8 mouse cellular contexts compared by ENCODE assay signal in genomic region chr17:80290074-80290657, GRCm38 (mm10). TPM values are rescaled to one million over a fixed set of nuclear protein-coding genes. Genes with fewer than 3 reads are reported as not detected.
DNase-seq lines count a peak whose midpoint lies in the region; ATAC-seq lines count a peak whose summit lies in the region.

Gene Morn2, plus strand, starts transcription at chr17:80290203.
Gene Dhx57, minus strand, starts transcription at chr17:80290476.

- H3K9ac ChIP-seq in hindbrain, embryonic 13.5 days, result peak within 1 kb of the TSS; percentile 92

- peak within 1 kb of the TSS; percentile 90 for H3K4me3 ChIP-seq in hindbrain, embryonic 13.5 days

- H3K27ac ChIP-seq in hindbrain, embryonic 13.5 days, result peak within 1 kb of the TSS; percentile 94

- peaks cover 15% of the 10 kb centered on the region for H3K4me1 ChIP-seq in hindbrain, embryonic 13.5 days (replicated peaks)

- peak; percentile 100 for ATAC-seq in hindbrain, embryonic 13.5 days (ENCODE audit: low FRiP score)

- H3K9me3 ChIP-seq in hindbrain, embryonic 13.5 days, result no peaks in the 10 kb centered on the region

- H3K4me2 ChIP-seq in hindbrain, embryonic 13.5 days, result peak within 1 kb of the TSS; percentile 70

- peak; percentile 99 for DNase-seq in Muller cell, postnatal 12 days (ENCODE audit: inconsistent ontology term)
- peak; percentile 97 for DNase-seq in cerebellum, adult 9-11 months
- peak; percentile 95 to 97 for DNase-seq in frontal cortex, postnatal 10 days (ENCODE audit: low spot score in 2 of 2)
- DNase-seq in layer of hippocampus, postnatal 25 days (ENCODE audit: extremely low spot score in 1 of 2, low spot score in 1 of 2), result peak; percentile 97 to 98
- peak; percentile 97 for DNase-seq in lung, postnatal 25 days (ENCODE audit: low spot score)
- DNase-seq in retina, embryonic 14.5 days (ENCODE audit: low spot score), result peak; percentile 96
- DNase-seq in thymus, postnatal 4 days, result peak; percentile 98

- WGBS in hindbrain, embryonic 13.5 days, result under 1% methylated on average over 31 of the region's 35 CpGs

- H3K27me3 ChIP-seq in hindbrain, embryonic 13.5 days, result no peaks in the 10 kb centered on the region

- H3K36me3 ChIP-seq in hindbrain, embryonic 13.5 days, result no peaks in the 10 kb centered on the region

RNA-seq across cellular contexts. Expression of gene Morn2, which starts in this region (rescaled TPM):
- 53.2 and 55.3 TPM in 2 replicates for polyA plus RNA-seq in hindbrain, embryonic 13.5 days (2015; fragmentation: Nextera tagmentation; extraction: Ambion mirVana)
- total RNA-seq in layer of hippocampus, postnatal 25 days (2021), result 10 to 100 TPM; 17.0 to 19.1 TPM

RNA-seq across cellular contexts. Expression of gene Dhx57, which starts in this region (rescaled TPM):
- polyA plus RNA-seq in hindbrain, embryonic 13.5 days (2015; fragmentation: Nextera tagmentation; extraction: Ambion mirVana), result 44.4 and 45.3 TPM in 2 replicates
- 10 to 100 TPM; 35.2 to 39.9 TPM for total RNA-seq in layer of hippocampus, postnatal 25 days (2021)

Comparison
In these comparisons a context has a peak if more than half of its experiments do, and no peak if none do; other contexts are left out.
1. Peak in every context shown above with its lines: DNase-seq, ATAC-seq, H3K4me3 ChIP-seq and H3K27ac ChIP-seq.